Comparison of ENCODE assay signal across 8 mouse cellular contexts in genomic region chr6:86471760-86472099, GRCm38 (mm10). TPM values are rescaled to one million over a fixed set of nuclear protein-coding genes. Genes with fewer than 3 reads are reported as not detected.
DNase-seq lines count a peak whose midpoint lies in the region; ATAC-seq and TF ChIP-seq lines count a peak whose summit lies in the region.

No protein-coding gene starts in this region.

- H3K27ac ChIP-seq in gastrocnemius, adult 2 months, result peak overlapping the region; percentile 92
- H3K27ac ChIP-seq in forebrain, embryonic 14.5 days (ENCODE audit: low read depth, low read length), result peak overlapping the region; percentile 79
- H3K27ac ChIP-seq in liver, postnatal 0 days (ENCODE audit: low read depth), result peak overlapping the region; percentile 66

- WGBS in forebrain, embryonic 14.5 days, result 29% methylated on average over 9 of the region's 9 CpGs
- WGBS in liver, postnatal 0 days (ENCODE audit: insufficient replicate concordance), result 11% methylated on average over 9 of the region's 9 CpGs

- DNase-seq in gastrocnemius, adult 2 months, result no peak
- DNase-seq in gastrocnemius, postnatal 36 days, result no peak
- DNase-seq in forebrain, embryonic 14.5 days (ENCODE audit: low spot score), result no peak
- no peak for DNase-seq in liver, postnatal 0 days
- no peak for DNase-seq in right cerebral cortex, postnatal 4 days
- no peak for DNase-seq in ovary, adult 18-20 months (ENCODE audit: low spot score)
- DNase-seq in testis, postnatal 10 days (ENCODE audit: low spot score), result no peak

- TF ChIP-seq CTCF in gastrocnemius, adult 2 months (IDR thresholded peaks at IDR 0.05), result no peak
- TF ChIP-seq CTCF in liver, postnatal 0 days (IDR thresholded peaks at IDR 0.05; ENCODE audit: low read depth), result no peak

- H3K36me3 ChIP-seq in forebrain, embryonic 14.5 days (ENCODE audit: control insufficient read depth, insufficient read depth, low read length), result peaks cover 21% of the 10 kb centered on the region
- H3K36me3 ChIP-seq in liver, postnatal 0 days (replicated peaks; ENCODE audit: insufficient read depth, low read length), result 0 out of 2 replicates have a peak, but pooled peaks cover 11% of the 10 kb centered on the region

- peak; percentile 21 for ATAC-seq in CD4-positive, CD25-positive, alpha-beta regulatory T cell, adult 4 months
- ATAC-seq in forebrain, embryonic 14.5 days, result no peak; the same call in 1 of the 2 replicates
- ATAC-seq in liver, postnatal 0 days, result peak; percentile 45

- H3K27me3 ChIP-seq in forebrain, embryonic 14.5 days (replicated peaks; ENCODE audit: control insufficient read depth, insufficient read depth, low read length), result no peaks in the 10 kb centered on the region
- no peaks in the 10 kb centered on the region for H3K27me3 ChIP-seq in liver, postnatal 0 days (ENCODE audit: insufficient read depth, low read length)

- H3K9ac ChIP-seq in forebrain, embryonic 14.5 days (ENCODE audit: low read length), result peak overlapping the region; percentile 65
- H3K9ac ChIP-seq in liver, postnatal 0 days (replicated peaks), result peak overlapping the region; percentile 39

- H3K4me1 ChIP-seq in forebrain, embryonic 14.5 days (ENCODE audit: control insufficient read depth, insufficient read depth, low read length), result peaks cover 14% of the 10 kb centered on the region
- peaks cover 25% of the 10 kb centered on the region for H3K4me1 ChIP-seq in liver, postnatal 0 days (ENCODE audit: insufficient read depth)

- peak overlapping the region; percentile 73 for H3K4me3 ChIP-seq in gastrocnemius, adult 2 months
- H3K4me3 ChIP-seq in forebrain, embryonic 14.5 days (ENCODE audit: low read depth, low read length), result peak overlapping the region; percentile 31
- H3K4me3 ChIP-seq in liver, postnatal 0 days (ENCODE audit: low read depth, low read length), result peak overlapping the region; percentile 52

- no peak for TF ChIP-seq EP300 in liver, postnatal 0 days (IDR thresholded peaks at IDR 0.05; ENCODE audit: low read depth)

- intact Hi-C loops in gastrocnemius, adult 2 months (cut with DNase I), result loop anchor here (1.0 to 2.0 kb wide), 3 partner anchors 43 to 198 kb away; partner anchors contain the start of genes Mxd1 and Pcbp1
- intact Hi-C loops in gastrocnemius, postnatal 36 days (cut with DNase I), result loop anchor here (1.0 kb wide), 1 partner anchor 55 kb away; the partner anchor contains the start of gene Pcbp1

- H3K4me2 ChIP-seq in forebrain, embryonic 14.5 days (ENCODE audit: low read length), result peak overlapping the region; percentile 74
- peak overlapping the region; percentile 66 for H3K4me2 ChIP-seq in liver, postnatal 0 days (ENCODE audit: low read depth, low read length)

- no peaks in the 10 kb centered on the region for H3K9me3 ChIP-seq in forebrain, embryonic 14.5 days (replicated peaks; ENCODE audit: control insufficient read depth, low read length)
- no peaks in the 10 kb centered on the region for H3K9me3 ChIP-seq in liver, postnatal 0 days (ENCODE audit: low read length)

RNA-seq across cellular contexts. Expression of gene C87436, which starts 33.6 kb away (rescaled TPM):
- 1 to 10 TPM; 7.5 to 8.0 TPM for total RNA-seq in gastrocnemius, adult 2 months (2021)
- total RNA-seq in gastrocnemius, postnatal 36 days (2021), result 1 to 10 TPM; 6.1 to 7.8 TPM
- polyA plus RNA-seq in CD4-positive, CD25-positive, alpha-beta regulatory T cell, adult 4 months (2017; shearing (Covaris generic)), result 10 to 100 TPM; 41.0 to 43.8 TPM
- 33.6 and 35.2 TPM in 2 replicates for polyA plus RNA-seq in forebrain, embryonic 14.5 days (2014; fragmentation: Nextera tagmentation; extraction: Ambion mirVana)
- polyA plus RNA-seq in liver, postnatal 0 days (2015; fragmentation: Nextera tagmentation; extraction: Ambion mirVana), result 9.5 and 10.4 TPM in 2 replicates

RNA-seq across cellular contexts. Expression of gene Gm44790, which starts 45.3 kb away (rescaled TPM):
- under 1 TPM in 1 of 2 experiments, not detected in 1; 0.53 TPM for total RNA-seq in gastrocnemius, adult 2 months (2021)
- 1 to 10 TPM in 1 of 2 experiments, not detected in 1; 1.2 TPM for total RNA-seq in gastrocnemius, postnatal 36 days (2021)
- polyA plus RNA-seq in CD4-positive, CD25-positive, alpha-beta regulatory T cell, adult 4 months (2017; shearing (Covaris generic)), result not detected
- polyA plus RNA-seq in forebrain, embryonic 14.5 days (2014; fragmentation: Nextera tagmentation; extraction: Ambion mirVana), result 1.9 TPM in 1 of 2 replicates, not detected in the other
- polyA plus RNA-seq in liver, postnatal 0 days (2015; fragmentation: Nextera tagmentation; extraction: Ambion mirVana), result not detected in 2 replicates

RNA-seq across cellular contexts. Expression of gene Pcbp1, which starts 54.4 kb away (rescaled TPM):
- 100 to 1,000 TPM; 121 to 128 TPM for total RNA-seq in gastrocnemius, adult 2 months (2021)
- total RNA-seq in gastrocnemius, postnatal 36 days (2021), result 100 to 1,000 TPM; 102 to 112 TPM
- polyA plus RNA-seq in CD4-positive, CD25-positive, alpha-beta regulatory T cell, adult 4 months (2017; shearing (Covaris generic)), result 10 to 100 TPM; 18.5 to 35.3 TPM
- 176 and 206 TPM in 2 replicates for polyA plus RNA-seq in forebrain, embryonic 14.5 days (2014; fragmentation: Nextera tagmentation; extraction: Ambion mirVana)
- polyA plus RNA-seq in liver, postnatal 0 days (2015; fragmentation: Nextera tagmentation; extraction: Ambion mirVana), result 206 and 208 TPM in 2 replicates
